Mouse (Mus musculus): ENCODE results near the gene Ccdc155.

DNA sequence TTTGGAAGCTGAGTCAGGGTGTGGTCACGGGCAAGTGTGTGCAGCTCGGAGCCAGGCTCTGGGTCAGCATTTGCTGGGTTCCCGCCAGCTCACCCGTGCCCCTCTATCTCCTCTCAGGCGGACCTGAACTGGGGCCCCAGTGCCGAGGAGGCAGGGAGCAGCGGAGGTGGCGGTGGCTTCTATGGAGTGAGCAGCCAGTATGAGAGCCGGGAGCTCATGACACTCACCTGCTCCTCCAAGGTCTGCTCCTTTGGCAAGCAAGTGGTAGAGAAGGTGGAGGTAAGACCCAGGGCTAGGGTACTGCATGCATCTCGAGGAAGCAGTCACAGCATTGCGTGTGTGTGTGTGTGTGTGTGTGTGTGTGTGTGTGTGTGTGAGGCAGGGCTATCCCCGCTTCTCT is 26.5 kb upstream of the Ccdc155 start:
- TF ChIP-seq EP300 (IDR thresholded peaks at IDR 0.05; ENCODE audit: low read depth) (no peak), CTCF (IDR thresholded peaks at IDR 0.05; ENCODE audit: low read depth) (no peak)
